Mouse (Mus musculus) midbrain, embryonic 16.5 days (tissue): ENCODE results near the gene Wdr62. TPM values are rescaled to one million over a fixed set of nuclear protein-coding genes. Genes with fewer than 3 reads are reported as not detected.
"Not testable (repeated sequence)": the region's sequence is repeated elsewhere in the genome, so short reads cannot be mapped to it uniquely, and the experiment has no call there.

ENCODE experiments used
- ATAC-seq: fragments of 200-750 bp; cut with Nextera tagmentation; 2 replicates; pipeline ENCODE4 v1.8.0; 2017; ENCODE audit warnings: moderate TSS enrichment
- H3K27ac ChIP-seq: fragments of 300-500 bp; sonication (generic); 2 replicates; pipeline ENCODE4 v1.5.1; 2014; ENCODE audit warnings: mild to moderate bottlenecking, low read length, mixed read lengths
- H3K27me3 ChIP-seq: fragments of 300-500 bp; sonication (generic); 2 replicates; pipeline ENCODE4 v1.6.1; 2014; ENCODE audit warnings: low read depth, low read length, mixed read lengths; ENCODE audit not compliant: control insufficient read depth, insufficient read depth
- H3K36me3 ChIP-seq: fragments of 300-500 bp; sonication (generic); 2 replicates; pipeline ENCODE4 v1.6.1; 2014; ENCODE audit warnings: mild to moderate bottlenecking, low read length, moderate library complexity, mixed read lengths; ENCODE audit not compliant: control insufficient read depth, insufficient read depth
- H3K4me1 ChIP-seq: fragments of 300-500 bp; sonication (generic); 2 replicates; pipeline ENCODE4 v1.6.1; 2014; ENCODE audit warnings: mild to moderate bottlenecking, low read length, mixed read lengths; ENCODE audit not compliant: control insufficient read depth, insufficient read depth
- H3K4me2 ChIP-seq: fragments of 300-500 bp; sonication (generic); 2 replicates; pipeline ENCODE4 v1.6.1; 2014; ENCODE audit warnings: mild to moderate bottlenecking, low read length, mixed read lengths
- H3K4me3 ChIP-seq: fragments of 300-500 bp; sonication (generic); 2 replicates; pipeline ENCODE4 v1.5.1; 2014; ENCODE audit warnings: low read depth, mild to moderate bottlenecking, low read length, moderate library complexity, mixed read lengths
- H3K9ac ChIP-seq: fragments of 300-500 bp; sonication (generic); 2 replicates; pipeline ENCODE4 v1.6.1; 2014; ENCODE audit warnings: low read depth, low read length, mixed read lengths
- H3K9me3 ChIP-seq: fragments of 300-500 bp; sonication (generic); replicated peaks from 2 replicates; pipeline ENCODE4 v1.6.1; 2014; ENCODE audit warnings: mild to moderate bottlenecking, low read length, mixed read lengths; ENCODE audit not compliant: control insufficient read depth, poor library complexity, severe bottlenecking
- WGBS: fragments of 180-500 bp; shearing (Covaris S2); extraction: QIAGEN DNeasy Blood & Tissue Kit; methylation state at CpG from one replicate; pipeline ENCODE4 v1.1.7; 2014; 5-methylcytosine and 5-hydroxymethylcytosine counted together
- polyA plus RNA-seq: library from polyadenylated mRNA; unstranded; fragments of >200 nt; fragmentation: Nextera tagmentation; extraction: Ambion mirVana; gene quantifications from 2 replicates; pipeline ENCODE4 v1.2.1, GENCODE M21; 2015

Wdr62 gene
- polyA plus RNA-seq, 1 experiment from 2014 or later = 4.0 TPM

DNA sequence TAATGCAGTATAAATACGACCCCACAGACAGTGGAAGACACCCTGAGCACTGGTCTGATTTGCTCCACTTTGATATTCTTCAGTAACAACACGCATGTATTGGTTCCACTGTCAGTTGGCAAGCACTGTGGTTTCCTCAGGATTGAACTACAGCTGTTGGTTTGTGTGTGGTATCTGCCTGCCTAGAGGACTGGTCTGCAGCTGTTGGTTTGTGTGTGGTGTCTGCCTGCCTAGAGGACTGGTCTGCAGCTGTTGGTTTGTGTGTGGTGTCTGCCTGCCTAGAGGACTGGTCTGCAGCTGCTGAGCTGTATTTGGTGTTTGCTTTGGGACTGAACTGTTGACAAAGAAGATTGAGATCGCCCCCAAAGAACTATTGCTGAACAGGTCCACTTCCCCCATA, 42.8 kb downstream of the Wdr62 start:
- not testable (repeated sequence) for ATAC-seq, H3K36me3 ChIP-seq, H3K27ac ChIP-seq, H3K27me3 ChIP-seq, H3K4me3 ChIP-seq, H3K9ac ChIP-seq, H3K4me1 ChIP-seq, H3K4me2 ChIP-seq, H3K9me3 ChIP-seq
- 89% methylated on average over 3 of the region's 3 CpGs for WGBS

DNA sequence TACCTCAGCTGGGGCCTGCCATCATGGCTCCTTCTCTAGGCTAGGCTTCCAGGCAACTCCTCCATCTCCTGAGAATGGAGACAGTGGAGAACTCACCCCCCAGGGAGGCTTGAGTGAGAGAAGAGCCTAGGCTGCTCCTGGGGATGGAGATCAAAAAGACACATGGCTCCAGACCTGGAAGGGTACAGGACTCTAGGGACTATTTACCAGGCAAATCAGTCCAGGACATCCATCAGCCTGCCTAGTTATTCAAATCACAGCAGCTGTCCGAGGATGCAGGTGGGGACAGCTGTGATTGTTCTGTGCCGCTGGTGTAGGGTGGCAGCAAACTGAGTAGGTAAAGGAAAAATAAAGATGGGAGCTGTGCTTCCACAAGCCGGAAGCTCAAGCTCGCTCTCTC, 44.6 kb downstream of the Wdr62 start, which contains the start of gene Ovol3:
Gene Ovol3 (minus strand): TSS at position 101 of the 400 bp plus-strand sequence.
- Histone ChIP-seq H3K4me3 (no peak within 1 kb of the TSS), H3K36me3 (peaks cover 9% of the 10 kb centered on the region; the same call in 1 of the 2 replicates), H3K27ac (no peak within 1 kb of the TSS), H3K4me1 (peaks cover 14% of the 10 kb centered on the region), H3K27me3 (no peaks in the 10 kb centered on the region), H3K9ac (no peak within 1 kb of the TSS), H3K9me3 (no peaks in the 10 kb centered on the region), H3K4me2 (no peak within 1 kb of the TSS)
- WGBS = 90% methylated on average over 4 of the region's 4 CpGs
- no peak for ATAC-seq

DNA sequence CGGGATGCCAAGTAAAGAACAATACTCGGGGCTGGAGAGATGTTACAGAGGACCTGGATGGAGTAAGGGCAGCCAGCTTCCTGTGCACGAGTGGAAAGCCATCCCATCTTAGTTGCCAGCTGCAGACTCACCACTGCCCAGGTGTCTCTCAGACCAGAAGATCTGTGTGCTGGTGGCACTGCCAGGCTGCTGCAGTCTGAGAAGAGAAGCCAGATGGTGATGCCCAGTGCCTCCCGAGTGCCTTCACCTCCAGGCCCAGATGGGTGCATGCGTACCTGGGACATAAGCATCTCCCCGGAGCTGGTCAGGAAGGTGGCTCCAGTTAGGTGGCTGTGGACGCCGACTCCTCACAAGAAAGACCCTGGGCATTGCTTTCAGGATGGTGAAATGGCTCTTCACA, 45.1 kb downstream of the Wdr62 start:
- 90% methylated on average over 8 of the region's 8 CpGs for WGBS

DNA sequence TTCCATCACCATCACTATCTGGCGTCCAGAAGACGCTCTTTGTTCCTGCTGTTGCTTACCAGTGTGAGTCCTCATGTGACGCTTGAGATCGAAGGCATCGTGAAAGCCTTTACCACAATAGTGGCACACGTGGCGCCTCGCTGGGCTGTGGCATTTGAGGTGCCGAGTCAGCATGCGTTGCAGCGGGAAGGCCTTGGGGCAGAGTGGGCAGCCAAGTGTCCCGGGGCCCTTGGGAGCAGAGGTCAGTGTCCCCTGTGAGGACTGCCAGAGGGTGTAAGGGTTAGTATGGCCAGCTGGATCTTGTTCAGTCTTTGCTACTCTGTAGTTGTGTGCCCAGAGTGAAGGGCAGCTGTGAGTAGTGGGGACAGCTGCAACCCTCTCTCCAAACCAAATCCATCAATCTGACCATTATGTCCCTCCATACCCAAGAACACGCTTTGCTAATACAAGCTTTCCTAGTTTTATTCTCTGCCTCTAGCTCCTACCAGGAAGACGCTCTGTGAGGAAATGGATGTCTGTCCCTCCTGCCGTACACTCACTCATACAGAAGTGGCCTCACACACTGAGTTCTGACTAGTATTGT, 45.9 kb downstream of the Wdr62 start:
- Histone ChIP-seq H3K4me3 (no peak overlapping the region), H3K27ac (no peak overlapping the region), H3K9me3 (no peaks in the 10 kb centered on the region), H3K27me3 (no peaks in the 10 kb centered on the region), H3K4me1 (peaks cover 16% of the 10 kb centered on the region), H3K9ac (0 out of 2 replicates have a peak overlapping the region, but pooled peaks have one; percentile 14), H3K4me2 (no peak overlapping the region), H3K36me3 (peaks cover 9% of the 10 kb centered on the region; the same call in 1 of the 2 replicates)
- 96% methylated on average over 15 of the region's 15 CpGs for WGBS
- no peak for ATAC-seq

More for the DNA sequence above, 45.1 kb downstream of the Wdr62 start:
- H3K27me3 ChIP-seq = no peaks in the 10 kb centered on the region
- H3K4me2 ChIP-seq = no peak overlapping the region
- H3K9me3 ChIP-seq = no peaks in the 10 kb centered on the region
- peaks cover 16% of the 10 kb centered on the region for H3K4me1 ChIP-seq
- H3K9ac ChIP-seq = no peak overlapping the region
- H3K27ac ChIP-seq = no peak overlapping the region
- ATAC-seq = no peak
- no peak overlapping the region for H3K4me3 ChIP-seq
- peaks cover 9% of the 10 kb centered on the region; the same call in 1 of the 2 replicates for H3K36me3 ChIP-seq

DNA sequence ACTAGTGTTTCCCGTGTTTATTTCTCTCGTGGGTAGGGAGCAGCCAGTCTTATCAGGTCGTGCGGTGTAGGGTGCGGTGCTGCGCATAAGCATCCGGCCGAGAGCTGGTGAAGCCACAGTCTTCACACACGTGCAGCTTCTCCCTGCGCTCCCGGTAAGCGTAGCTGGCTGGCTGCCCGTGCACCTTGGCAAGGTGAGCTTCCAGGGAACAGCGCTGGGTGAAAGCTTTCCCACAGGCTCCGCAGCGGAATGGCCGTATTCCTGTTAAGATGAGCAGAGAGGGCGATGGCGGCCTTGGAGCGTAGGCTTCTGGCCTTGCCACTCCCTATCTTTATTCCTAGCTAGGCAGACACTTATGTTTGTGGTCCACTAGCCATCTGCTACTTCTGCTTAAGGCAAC, 46.8 kb downstream of the Wdr62 start:
- Histone ChIP-seq H3K4me3 (no peak overlapping the region), H3K9ac (no peak overlapping the region), H3K27ac (no peak overlapping the region), H3K9me3 (no peaks in the 10 kb centered on the region), H3K4me1 (peaks cover 16% of the 10 kb centered on the region), H3K27me3 (no peaks in the 10 kb centered on the region), H3K4me2 (peak overlapping the region; percentile 78; the same call in 1 of the 2 replicates), H3K36me3 (peaks cover 9% of the 10 kb centered on the region; the same call in 1 of the 2 replicates)
- WGBS = 93% methylated on average over 20 of the region's 20 CpGs
- ATAC-seq = no peak

DNA sequence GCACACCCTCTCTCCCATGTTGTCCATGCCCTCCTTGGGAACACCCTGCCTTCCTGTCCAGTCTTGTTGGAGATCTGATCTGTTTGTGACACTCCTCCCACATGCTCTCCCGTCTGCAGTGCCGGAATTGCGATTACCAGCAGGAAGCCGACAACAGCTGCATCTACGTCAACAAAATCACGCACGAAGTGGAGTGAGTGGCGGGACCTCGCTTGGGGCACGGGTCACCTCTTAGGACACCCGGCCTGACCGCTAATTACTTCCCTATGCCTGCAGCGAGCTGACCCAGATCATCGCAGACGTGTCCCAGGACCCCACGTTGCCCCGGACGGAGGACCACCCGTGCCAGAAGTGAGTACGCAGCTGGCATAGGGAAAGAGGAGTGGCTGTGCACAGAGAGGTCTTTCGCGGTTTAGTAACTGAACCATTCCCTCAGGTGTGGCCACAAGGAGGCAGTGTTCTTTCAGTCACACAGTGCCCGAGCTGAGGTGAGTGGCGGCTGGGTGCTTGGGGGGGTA, 47.5 kb downstream of the Wdr62 start:
- no peaks in the 10 kb centered on the region for H3K9me3 ChIP-seq
- ATAC-seq = peak; percentile 1; the same call in 1 of the 2 replicates
- 6% methylated on average over 24 of the region's 24 CpGs for WGBS
- H3K9ac ChIP-seq = peak overlapping the region; percentile 66
- H3K36me3 ChIP-seq = peaks cover 9% of the 10 kb centered on the region; the same call in 1 of the 2 replicates
- peak overlapping the region; percentile 95 for H3K27ac ChIP-seq
- peak overlapping the region; percentile 78 for H3K4me2 ChIP-seq
- peak overlapping the region; percentile 54 for H3K4me3 ChIP-seq
- peaks cover 16% of the 10 kb centered on the region for H3K4me1 ChIP-seq
- H3K27me3 ChIP-seq = no peaks in the 10 kb centered on the region

DNA sequence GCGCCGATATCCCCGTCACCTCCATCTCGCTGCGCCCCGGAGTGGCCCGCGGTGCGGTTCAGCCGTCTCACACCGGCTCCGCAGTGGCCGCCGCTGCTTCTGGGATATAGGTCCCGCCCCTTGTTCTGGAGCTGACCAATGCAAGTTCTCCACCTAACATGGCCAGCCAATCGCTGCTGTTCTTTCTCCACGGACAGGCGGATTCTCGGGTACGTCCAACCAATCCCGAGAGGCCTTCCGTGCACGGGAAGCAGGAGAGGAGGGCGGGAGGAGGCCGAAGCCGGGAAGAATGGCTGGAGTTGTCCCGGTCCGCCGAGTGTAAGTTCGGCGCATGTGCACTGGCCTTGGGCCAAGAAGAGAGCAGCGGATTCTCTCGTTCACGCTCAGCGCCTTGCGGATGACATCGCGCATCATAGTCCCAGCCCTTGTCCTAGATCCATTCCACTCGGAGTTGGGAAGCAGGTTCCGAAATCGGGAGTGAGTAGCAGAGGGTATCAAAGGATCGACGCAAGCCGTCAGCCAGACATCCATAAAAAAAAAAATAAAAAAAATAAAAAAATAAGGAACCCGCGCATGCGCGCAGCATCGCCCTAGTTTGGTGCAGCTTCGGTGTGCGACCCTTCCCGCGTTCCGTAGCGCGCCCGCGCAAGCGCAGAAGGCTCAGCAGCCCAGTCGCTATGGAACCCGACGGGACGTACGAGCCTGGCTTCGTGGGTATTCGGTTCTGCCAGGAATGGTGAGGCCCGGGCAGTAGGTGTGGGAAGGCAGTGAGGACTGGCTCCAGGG, 48.4 kb downstream of the Wdr62 start, which contains the start of the genes Polr2i and Tbcb:
Gene Polr2i (plus strand): TSS at position 280 of the 786 bp plus-strand sequence.
Gene Tbcb (minus strand): TSS at position 604 of the 786 bp plus-strand sequence.
- H3K9me3 ChIP-seq = no peaks in the 10 kb centered on the region
- H3K36me3 ChIP-seq = peaks cover 13% of the 10 kb centered on the region
- peak within 1 kb of the TSS; percentile 78 for H3K4me2 ChIP-seq
- peaks cover 16% of the 10 kb centered on the region for H3K4me1 ChIP-seq
- ATAC-seq = peak; percentile 96
- WGBS = under 1% methylated on average over 67 of the region's 67 CpGs
- peak within 1 kb of the TSS; percentile 54 for H3K4me3 ChIP-seq
- peak within 1 kb of the TSS; percentile 95 for H3K27ac ChIP-seq
- H3K9ac ChIP-seq = peak within 1 kb of the TSS; percentile 69
- H3K27me3 ChIP-seq = no peaks in the 10 kb centered on the region

DNA sequence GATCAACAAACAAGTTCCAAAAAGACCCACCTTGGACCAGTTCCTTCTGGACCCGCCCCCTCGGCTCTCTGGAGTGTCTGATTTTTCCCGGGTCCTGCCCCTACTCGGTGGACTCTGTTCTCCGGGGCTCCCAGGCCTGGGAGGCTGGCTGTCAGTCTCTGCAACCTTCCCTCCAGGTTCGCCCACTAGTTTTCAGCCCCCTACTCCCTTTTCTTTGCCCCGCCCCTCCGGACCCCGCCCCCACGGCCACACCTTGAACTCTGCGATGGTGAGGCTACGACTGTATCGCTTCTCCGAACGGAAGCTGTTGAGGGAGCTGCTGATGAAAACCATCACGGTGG, 48.9 kb downstream of the Wdr62 start:
- WGBS = under 1% methylated on average over 16 of the region's 16 CpGs
- ATAC-seq = peak; percentile 33
- H3K9ac ChIP-seq = peak overlapping the region; percentile 69
- no peaks in the 10 kb centered on the region for H3K27me3 ChIP-seq
- peak overlapping the region; percentile 77 for H3K4me2 ChIP-seq
- peak overlapping the region; percentile 95 for H3K27ac ChIP-seq
- peak overlapping the region; percentile 54 for H3K4me3 ChIP-seq
- H3K9me3 ChIP-seq = no peaks in the 10 kb centered on the region
- H3K4me1 ChIP-seq = peaks cover 16% of the 10 kb centered on the region
- H3K36me3 ChIP-seq = peaks cover 13% of the 10 kb centered on the region

DNA sequence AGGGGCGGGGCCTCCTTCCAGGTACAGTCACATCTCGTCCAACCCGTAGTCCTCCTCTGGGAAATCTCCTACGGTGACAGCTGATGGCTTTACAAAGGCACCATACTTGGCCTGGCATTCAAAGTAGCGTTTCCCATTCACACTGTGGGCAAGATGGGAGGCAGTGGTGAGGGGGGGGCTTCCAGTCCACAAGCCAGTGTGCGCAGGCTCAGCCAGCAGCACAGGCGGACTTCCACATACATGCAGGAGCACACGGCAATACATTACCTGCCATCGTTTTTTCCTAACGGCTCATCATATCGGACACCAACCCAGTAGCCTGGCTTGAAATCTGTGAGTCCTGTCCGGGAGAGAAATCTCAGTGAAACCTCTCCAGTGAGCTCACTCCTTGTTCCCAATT, 56.0 kb downstream of the Wdr62 start:
- H3K9me3 ChIP-seq = no peaks in the 10 kb centered on the region
- H3K9ac ChIP-seq = no peak overlapping the region
- peaks cover 9% of the 10 kb centered on the region for H3K4me1 ChIP-seq
- H3K27me3 ChIP-seq = no peaks in the 10 kb centered on the region
- ATAC-seq = no peak
- H3K27ac ChIP-seq = no peak overlapping the region
- H3K4me2 ChIP-seq = no peak overlapping the region
- 95% methylated on average over 12 of the region's 12 CpGs for WGBS
- H3K4me3 ChIP-seq = no peak overlapping the region
- peaks cover 20% of the 10 kb centered on the region for H3K36me3 ChIP-seq
